Mouse (Mus musculus): ENCODE results near the gene Gpr165. TPM values are rescaled to one million over a fixed set of nuclear protein-coding genes. Genes with fewer than 3 reads are reported as not detected.

Gpr165 gene
- polyA plus RNA-seq (2015; fragmentation: Nextera tagmentation; extraction: Ambion mirVana): 0.11 and 0.15 TPM in 2 replicates

GRCm38 (mm10) chrX:96712907-96713774 lies at the start of gene Gpr165:
Gpr165 (plus strand) TSS chrX:96713441.
- H3K4me3 ChIP-seq: peak within 1 kb of the TSS; percentile 42
- H3K4me1 ChIP-seq (replicated peaks): no peaks in the 10 kb centered on the region
- peak within 1 kb of the TSS; percentile 64 for H3K4me2 ChIP-seq
- peak; percentile 87 for ATAC-seq (replicated peaks; ENCODE audit: insufficient number of reproducible peaks, insufficient read depth, low FRiP score, low read depth)
- no peaks in the 10 kb centered on the region for H3K36me3 ChIP-seq
- no peak within 1 kb of the TSS for H3K9ac ChIP-seq
- H3K9me3 ChIP-seq (replicated peaks): no peaks in the 10 kb centered on the region
- H3K27me3 ChIP-seq: no peaks in the 10 kb centered on the region
- 23% methylated on average over 16 of the region's 16 CpGs for WGBS
- no peak within 1 kb of the TSS for H3K27ac ChIP-seq

- H3K27me3 ChIP-seq: no peaks in the 10 kb centered on the region
- WGBS: 55% methylated on average over 1 of the region's 1 CpGs
- no peaks in the 10 kb centered on the region for H3K4me1 ChIP-seq (replicated peaks)
- H3K4me3 ChIP-seq: no peak overlapping the region
- H3K36me3 ChIP-seq: no peaks in the 10 kb centered on the region
- H3K9me3 ChIP-seq (replicated peaks): no peaks in the 10 kb centered on the region
- H3K4me2 ChIP-seq: no peak overlapping the region
- H3K27ac ChIP-seq: no peak overlapping the region
- no peak overlapping the region for H3K9ac ChIP-seq
- no peak for ATAC-seq (replicated peaks; ENCODE audit: insufficient number of reproducible peaks, insufficient read depth, low FRiP score, low read depth)
Observed at GRCm38 (mm10) chrX:96674871-96675270, 38.4 kb upstream of the Gpr165 start.

Measured in heart, embryonic 15.5 days (tissue).